Mouse (Mus musculus): ENCODE results near the gene A530016L24Rik. TPM values are rescaled to one million over a fixed set of nuclear protein-coding genes. Genes with fewer than 3 reads are reported as not detected.

A530016L24Rik gene
- total RNA-seq, 1 experiment, result not detected

- no peak overlapping the region for H3K4me3 ChIP-seq (ENCODE audit: insufficient read depth in 1 of 2, low read depth in 1 of 2, low read length in 2 of 2, poor library complexity in 1 of 2, severe bottlenecking in 1 of 2)
- H3K4me1 ChIP-seq (ENCODE audit: control insufficient read depth in 2 of 2, insufficient read depth in 2 of 2, low read length in 2 of 2, poor library complexity in 1 of 2), result peaks cover 0 to 19% of the 10 kb centered on the region in 2 experiments; a peak in 2 of 4 replicates
- no peaks in the 10 kb centered on the region for H3K36me3 ChIP-seq (ENCODE audit: control insufficient read depth, insufficient read depth, low read length, poor library complexity, severe bottlenecking)
- in situ Hi-C loops (cut with MboI; ENCODE audit: low sequenced_read_pairs in 2 of 2, unreplicated experiment in 2 of 2), result no loop called here
- H3K27ac ChIP-seq (ENCODE audit: insufficient read depth, low read depth, low read length, poor library complexity, severe bottlenecking), result no peak overlapping the region
- TF ChIP-seq ZNF384 (IDR thresholded peaks at IDR 0.05; ENCODE audit: low read depth, low read length) (no peak), MAFK (IDR thresholded peaks at IDR 0.05; ENCODE audit: insufficient read depth, low read depth, low read length) (no peak)
- no peaks in the 10 kb centered on the region for H3K9me3 ChIP-seq (ENCODE audit: control insufficient read depth, insufficient read depth, low read depth, low read length)
- no peak for DNase-seq (ENCODE audit: low read depth, low spot score)
- no peak overlapping the region for H3K9ac ChIP-seq (ENCODE audit: insufficient read depth, low read depth, low read length, poor library complexity, severe bottlenecking)
These were observed 28.9 kb downstream of the A530016L24Rik start for GRCm38 (mm10) chr12:112518105-112518504.

DNA sequence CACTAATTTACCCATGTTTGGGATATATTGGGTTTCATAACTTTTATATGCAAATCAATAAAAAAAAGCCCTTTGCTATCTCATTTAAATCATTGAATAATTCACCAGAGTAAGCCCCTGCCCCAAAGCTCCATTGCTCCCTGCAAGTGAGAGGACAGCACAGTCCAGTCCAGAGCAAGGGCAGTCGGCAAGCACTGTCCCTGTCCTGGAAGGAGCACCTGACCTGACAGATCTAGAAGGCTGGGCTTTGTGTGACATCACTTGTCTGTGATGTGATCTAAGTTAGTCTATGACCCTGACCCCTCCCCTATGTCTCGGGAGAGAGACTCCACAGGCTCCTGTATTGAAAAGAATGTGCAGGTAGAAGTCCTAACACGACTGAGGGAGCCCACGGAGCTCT lies 44.5 kb downstream of the A530016L24Rik start:
- H3K9me3 ChIP-seq (ENCODE audit: control insufficient read depth, insufficient read depth, low read depth, low read length), result no peaks in the 10 kb centered on the region
- in situ Hi-C loops (cut with MboI; ENCODE audit: low sequenced_read_pairs in 2 of 2, unreplicated experiment in 2 of 2), result loop anchor here in 1 of 2 experiments (25.0 kb wide), 1 partner anchor 396 kb away; the partner anchor contains the start of gene Kif26a
- TF ChIP-seq MAFK (IDR thresholded peaks at IDR 0.05; ENCODE audit: insufficient read depth, low read depth, low read length) (no peak), HCFC1 (IDR thresholded peaks at IDR 0.05; ENCODE audit: borderline replicate concordance, insufficient read depth, low read length) (no peak), CHD2 (IDR thresholded peaks at IDR 0.05; ENCODE audit: low read depth, low read length) (no peak), ZC3H11A (IDR thresholded peaks at IDR 0.05; ENCODE audit: borderline replicate concordance, low read depth, low read length) (no peak), ZNF384 (IDR thresholded peaks at IDR 0.05; ENCODE audit: low read depth, low read length) (no peak)
- H3K4me3 ChIP-seq (ENCODE audit: insufficient read depth in 1 of 2, low read depth in 1 of 2, low read length in 2 of 2, poor library complexity in 1 of 2, severe bottlenecking in 1 of 2), result no peak overlapping the region
- H3K9ac ChIP-seq (ENCODE audit: insufficient read depth, low read depth, low read length, poor library complexity, severe bottlenecking), result no peak overlapping the region
- DNase-seq (ENCODE audit: low read depth, low spot score), result no peak
- H3K36me3 ChIP-seq (ENCODE audit: control insufficient read depth, insufficient read depth, low read length, poor library complexity, severe bottlenecking), result no peaks in the 10 kb centered on the region
- peaks cover 0 to 7% of the 10 kb centered on the region in 2 experiments; a peak in 3 of 4 replicates for H3K4me1 ChIP-seq (ENCODE audit: control insufficient read depth in 2 of 2, insufficient read depth in 2 of 2, low read length in 2 of 2, poor library complexity in 1 of 2)
- H3K27ac ChIP-seq (ENCODE audit: insufficient read depth, low read depth, low read length, poor library complexity, severe bottlenecking), result no peak overlapping the region

DNA sequence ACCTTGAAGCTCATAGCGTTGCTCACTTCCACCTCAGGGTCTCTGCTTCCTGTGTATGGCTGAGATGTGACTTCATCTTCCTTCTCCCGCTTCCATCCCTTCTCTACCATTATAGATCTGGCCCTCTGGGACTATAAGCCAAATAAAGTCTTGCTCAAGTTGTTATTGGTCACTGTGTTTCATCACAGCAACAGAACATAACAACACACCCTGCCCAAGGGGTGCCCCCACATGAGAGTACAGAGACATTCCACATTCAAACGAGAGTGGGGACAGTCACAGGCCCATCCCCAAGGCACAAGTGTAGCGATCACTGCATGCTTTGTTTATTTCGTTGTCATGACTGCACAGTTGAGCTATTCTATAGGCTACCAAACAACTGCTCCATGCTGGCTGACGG lies 48.0 kb downstream of the A530016L24Rik start:
- no peak overlapping the region for H3K27ac ChIP-seq (ENCODE audit: insufficient read depth, low read depth, low read length, poor library complexity, severe bottlenecking)
- no peak overlapping the region for H3K9ac ChIP-seq (ENCODE audit: insufficient read depth, low read depth, low read length, poor library complexity, severe bottlenecking)
- H3K9me3 ChIP-seq (ENCODE audit: control insufficient read depth, insufficient read depth, low read depth, low read length), result no peaks in the 10 kb centered on the region
- no peaks in the 10 kb centered on the region for H3K36me3 ChIP-seq (ENCODE audit: control insufficient read depth, insufficient read depth, low read length, poor library complexity, severe bottlenecking)
- in situ Hi-C loops (cut with MboI; ENCODE audit: low sequenced_read_pairs in 2 of 2, unreplicated experiment in 2 of 2), result loop anchor here in 1 of 2 experiments (25.0 kb wide), 1 partner anchor 400 kb away; the partner anchor contains the start of gene Kif26a
- peaks cover 4 to 17% of the 10 kb centered on the region in 2 experiments; a peak in 3 of 4 replicates for H3K4me1 ChIP-seq (ENCODE audit: control insufficient read depth in 2 of 2, insufficient read depth in 2 of 2, low read length in 2 of 2, poor library complexity in 1 of 2)
- TF ChIP-seq CHD2 (IDR thresholded peaks at IDR 0.05; ENCODE audit: low read depth, low read length) (no peak), ZC3H11A (IDR thresholded peaks at IDR 0.05; ENCODE audit: borderline replicate concordance, low read depth, low read length) (no peak), HCFC1 (IDR thresholded peaks at IDR 0.05; ENCODE audit: borderline replicate concordance, insufficient read depth, low read length) (no peak)
- DNase-seq (ENCODE audit: low read depth, low spot score), result no peak
- no peak overlapping the region for H3K4me3 ChIP-seq (ENCODE audit: insufficient read depth in 1 of 2, low read depth in 1 of 2, low read length in 2 of 2, poor library complexity in 1 of 2, severe bottlenecking in 1 of 2)

GRCm38 (mm10) chr12:112538356-112538755 lies 49.1 kb downstream of the A530016L24Rik start:
- in situ Hi-C loops (cut with MboI; ENCODE audit: low sequenced_read_pairs in 2 of 2, unreplicated experiment in 2 of 2), result loop anchor here in 1 of 2 experiments (25.0 kb wide), 1 partner anchor 401 kb away; the partner anchor contains the start of gene Kif26a
- TF ChIP-seq MAFK (IDR thresholded peaks at IDR 0.05; ENCODE audit: insufficient read depth, low read depth, low read length) (no peak), CHD2 (IDR thresholded peaks at IDR 0.05; ENCODE audit: low read depth, low read length) (no peak), ZNF384 (IDR thresholded peaks at IDR 0.05; ENCODE audit: low read depth, low read length) (no peak), HCFC1 (IDR thresholded peaks at IDR 0.05; ENCODE audit: borderline replicate concordance, insufficient read depth, low read length) (no peak), ZC3H11A (IDR thresholded peaks at IDR 0.05; ENCODE audit: borderline replicate concordance, low read depth, low read length) (no peak)
- no peak for DNase-seq (ENCODE audit: low read depth, low spot score)

More at GRCm38 (mm10) chr12:112538356-112538755, 49.1 kb downstream of the A530016L24Rik start:
- no peaks in the 10 kb centered on the region for H3K36me3 ChIP-seq (ENCODE audit: control insufficient read depth, insufficient read depth, low read length, poor library complexity, severe bottlenecking)
- H3K27ac ChIP-seq (ENCODE audit: insufficient read depth, low read depth, low read length, poor library complexity, severe bottlenecking), result no peak overlapping the region
- no peak overlapping the region for H3K4me3 ChIP-seq (ENCODE audit: insufficient read depth in 1 of 2, low read depth in 1 of 2, low read length in 2 of 2, poor library complexity in 1 of 2, severe bottlenecking in 1 of 2)
- H3K9ac ChIP-seq (ENCODE audit: insufficient read depth, low read depth, low read length, poor library complexity, severe bottlenecking), result no peak overlapping the region
- H3K9me3 ChIP-seq (ENCODE audit: control insufficient read depth, insufficient read depth, low read depth, low read length), result no peaks in the 10 kb centered on the region
- H3K4me1 ChIP-seq (ENCODE audit: control insufficient read depth in 2 of 2, insufficient read depth in 2 of 2, low read length in 2 of 2, poor library complexity in 1 of 2), result peaks cover 4 to 18% of the 10 kb centered on the region in 2 experiments; a peak in 3 of 4 replicates
